Mouse (Mus musculus): ENCODE data around the gene Usp37. TPM values are rescaled to one million over a fixed set of nuclear protein-coding genes. Genes with fewer than 3 reads are reported as not detected.

Gene Usp37
- polyA plus RNA-seq, 1 experiment from 2014 or later = 20.9 TPM

DNA sequence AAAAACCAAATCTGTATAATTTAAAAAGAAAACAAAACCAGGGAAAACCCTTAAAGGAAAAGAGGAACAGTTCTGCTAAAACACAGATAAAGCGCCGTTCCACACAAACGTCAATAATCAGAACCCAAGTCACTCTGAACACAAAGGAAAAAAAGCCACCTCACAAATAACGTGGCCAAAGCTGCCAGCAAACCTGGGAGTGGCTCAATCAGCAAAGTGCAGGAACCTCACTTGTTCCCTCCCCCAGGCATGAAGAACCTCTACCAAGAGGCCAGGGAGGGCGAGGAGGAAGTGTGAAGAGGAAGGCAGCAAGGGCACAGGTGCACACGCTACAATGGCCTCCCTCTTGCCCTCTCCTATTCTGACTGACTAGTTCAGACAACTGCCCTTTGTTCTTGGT lies 108.5 kb downstream of the Usp37 start:
- Histone ChIP-seq H3K4me1 (ENCODE audit: control insufficient read depth, insufficient read depth, low read length) (peaks cover 11% of the 10 kb centered on the region), H3K4me2 (ENCODE audit: low read depth, low read length) (no peak overlapping the region), H3K4me3 (ENCODE audit: low read length) (no peak overlapping the region), H3K9me3 (ENCODE audit: control insufficient read depth, low read length) (no peaks in the 10 kb centered on the region), H3K27me3 (replicated peaks; ENCODE audit: control insufficient read depth, insufficient read depth, low read length) (no peaks in the 10 kb centered on the region), H3K36me3 (ENCODE audit: control insufficient read depth, insufficient read depth, low read length) (peaks cover 8% of the 10 kb centered on the region), H3K27ac (ENCODE audit: low read length) (peak overlapping the region; percentile 60), H3K9ac (ENCODE audit: low read depth, low read length) (no peak overlapping the region)
- ATAC-seq = peak; percentile 78
- WGBS = 62% methylated on average over 6 of the region's 6 CpGs

DNA sequence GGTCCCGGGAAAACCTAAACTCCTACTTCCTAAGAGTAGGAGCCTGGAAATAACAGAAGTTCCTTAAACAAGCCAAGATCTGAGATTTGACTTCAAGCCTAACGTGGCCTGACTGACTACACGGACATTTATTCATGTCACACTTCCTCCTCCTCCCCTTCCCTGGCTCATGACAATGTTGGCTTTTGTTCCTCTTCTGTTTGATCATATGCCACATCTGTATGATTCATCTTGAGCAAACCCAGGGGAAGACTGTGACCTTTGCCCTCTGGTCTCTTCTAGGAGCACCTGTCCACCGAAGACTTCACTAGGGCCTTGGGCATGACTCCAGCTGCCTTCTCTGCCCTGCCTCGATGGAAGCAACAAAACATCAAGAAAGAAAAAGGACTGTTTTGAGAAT lies 109.5 kb downstream of the Usp37 start:
- peak; percentile 60 for ATAC-seq
- H3K27ac ChIP-seq (ENCODE audit: low read length) = peak overlapping the region; percentile 81

DNA sequence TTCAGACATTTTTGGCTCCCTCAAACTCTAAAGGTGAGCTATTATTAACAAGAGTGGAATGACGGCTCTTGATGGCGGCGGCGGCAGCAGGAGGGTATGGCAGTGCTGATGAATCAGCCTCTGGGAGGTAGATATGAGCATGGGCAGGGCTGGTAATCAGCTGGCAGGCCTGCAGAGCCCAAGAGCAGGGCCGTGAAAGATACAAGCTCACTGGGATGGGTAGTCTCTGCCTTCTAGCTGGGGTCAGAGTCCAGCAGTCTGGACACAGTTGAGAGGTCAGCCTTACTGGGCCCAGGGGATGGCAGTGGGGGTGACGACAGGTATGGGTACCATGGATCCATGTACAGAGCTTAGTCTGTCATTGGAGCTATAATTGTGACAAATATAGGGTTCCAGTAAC lies 110.9 kb downstream of the Usp37 start:
- no peak overlapping the region for H3K9ac ChIP-seq (ENCODE audit: low read depth, low read length)
- no peak overlapping the region for H3K4me2 ChIP-seq (ENCODE audit: low read depth, low read length)
- WGBS = 71% methylated on average over 6 of the region's 6 CpGs
- H3K36me3 ChIP-seq (ENCODE audit: control insufficient read depth, insufficient read depth, low read length) = peaks cover 3% of the 10 kb centered on the region; the same call in 1 of the 2 replicates
- peak; percentile 21; the same call in 1 of the 2 replicates for ATAC-seq
- peaks cover 8% of the 10 kb centered on the region for H3K4me1 ChIP-seq (ENCODE audit: control insufficient read depth, insufficient read depth, low read length)
- no peak overlapping the region for H3K4me3 ChIP-seq (ENCODE audit: low read length)
- no peaks in the 10 kb centered on the region for H3K27me3 ChIP-seq (replicated peaks; ENCODE audit: control insufficient read depth, insufficient read depth, low read length)
- peak overlapping the region; percentile 54 for H3K27ac ChIP-seq (ENCODE audit: low read length)
- H3K9me3 ChIP-seq (ENCODE audit: control insufficient read depth, low read length) = no peaks in the 10 kb centered on the region

More for the DNA sequence above, 109.5 kb downstream of the Usp37 start:
- Histone ChIP-seq H3K27me3 (replicated peaks; ENCODE audit: control insufficient read depth, insufficient read depth, low read length) (no peaks in the 10 kb centered on the region), H3K4me2 (ENCODE audit: low read depth, low read length) (no peak overlapping the region), H3K9ac (ENCODE audit: low read depth, low read length) (no peak overlapping the region), H3K4me3 (ENCODE audit: low read length) (no peak overlapping the region), H3K36me3 (ENCODE audit: control insufficient read depth, insufficient read depth, low read length) (peaks cover 5% of the 10 kb centered on the region), H3K9me3 (ENCODE audit: control insufficient read depth, low read length) (no peaks in the 10 kb centered on the region), H3K4me1 (ENCODE audit: control insufficient read depth, insufficient read depth, low read length) (peaks cover 11% of the 10 kb centered on the region)
- WGBS = 37% methylated on average over 5 of the region's 5 CpGs

DNA sequence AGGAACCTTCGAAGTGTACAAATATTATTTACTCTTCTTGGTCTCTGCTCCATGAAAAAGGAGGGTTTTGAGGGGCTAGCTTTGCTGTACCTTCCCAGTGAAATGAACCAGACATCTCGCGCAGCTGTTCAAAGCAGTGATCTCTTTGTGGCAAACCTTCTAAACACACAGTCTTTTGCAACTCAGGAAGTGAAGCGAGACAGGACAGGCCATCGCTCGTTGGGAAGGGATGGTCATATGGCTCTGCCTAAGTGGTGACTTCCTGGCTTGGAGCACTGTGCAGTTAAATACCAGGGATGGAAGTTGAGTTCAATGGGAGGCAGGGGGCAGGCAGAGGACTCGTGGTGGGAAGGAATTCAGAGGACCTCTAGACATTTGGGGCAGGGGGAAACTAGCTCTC lies 118.2 kb downstream of the Usp37 start:
- Histone ChIP-seq H3K4me1 (ENCODE audit: control insufficient read depth, insufficient read depth, low read length) (no peaks in the 10 kb centered on the region), H3K36me3 (ENCODE audit: control insufficient read depth, insufficient read depth, low read length) (peaks cover 9% of the 10 kb centered on the region; the same call in 1 of the 2 replicates), H3K27me3 (replicated peaks; ENCODE audit: control insufficient read depth, insufficient read depth, low read length) (no peaks in the 10 kb centered on the region), H3K9me3 (ENCODE audit: control insufficient read depth, low read length) (no peaks in the 10 kb centered on the region), H3K4me2 (ENCODE audit: low read depth, low read length) (no peak overlapping the region), H3K4me3 (ENCODE audit: low read length) (no peak overlapping the region), H3K9ac (ENCODE audit: low read depth, low read length) (no peak overlapping the region), H3K27ac (ENCODE audit: low read length) (peak overlapping the region; percentile 24; the same call in 1 of the 2 replicates)
- ATAC-seq = no peak
- WGBS = 52% methylated on average over 7 of the region's 7 CpGs

DNA sequence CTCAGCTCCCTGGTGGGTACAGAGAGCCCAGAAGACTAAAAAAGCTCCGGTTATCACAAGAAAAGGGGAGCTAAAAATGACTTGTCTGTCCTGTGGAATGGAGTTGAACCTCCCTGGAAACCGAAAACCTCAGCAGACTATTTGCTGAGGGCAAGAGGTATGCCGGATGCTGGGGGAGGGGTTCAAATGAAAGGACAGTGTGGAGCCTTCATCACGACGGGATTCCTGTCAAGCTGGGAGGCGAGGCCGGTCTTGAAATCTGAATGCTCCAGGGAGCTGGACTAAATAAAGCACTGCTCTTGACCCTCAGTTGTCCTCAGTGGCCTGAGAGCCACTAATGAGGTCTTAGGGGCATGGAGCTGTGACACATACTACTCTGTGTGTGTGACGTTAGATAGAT lies 120.9 kb downstream of the Usp37 start:
- Histone ChIP-seq H3K4me1 (ENCODE audit: control insufficient read depth, insufficient read depth, low read length) (no peaks in the 10 kb centered on the region; the same call in 1 of the 2 replicates), H3K9ac (ENCODE audit: low read depth, low read length) (no peak overlapping the region), H3K4me3 (ENCODE audit: low read length) (no peak overlapping the region), H3K27ac (ENCODE audit: low read length) (no peak overlapping the region), H3K9me3 (ENCODE audit: control insufficient read depth, low read length) (no peaks in the 10 kb centered on the region), H3K27me3 (replicated peaks; ENCODE audit: control insufficient read depth, insufficient read depth, low read length) (no peaks in the 10 kb centered on the region), H3K36me3 (ENCODE audit: control insufficient read depth, insufficient read depth, low read length) (0 out of 2 replicates have a peak, but pooled peaks cover 9% of the 10 kb centered on the region), H3K4me2 (ENCODE audit: low read depth, low read length) (no peak overlapping the region)
- no peak for ATAC-seq
- WGBS = 40% methylated on average over 8 of the region's 8 CpGs

DNA sequence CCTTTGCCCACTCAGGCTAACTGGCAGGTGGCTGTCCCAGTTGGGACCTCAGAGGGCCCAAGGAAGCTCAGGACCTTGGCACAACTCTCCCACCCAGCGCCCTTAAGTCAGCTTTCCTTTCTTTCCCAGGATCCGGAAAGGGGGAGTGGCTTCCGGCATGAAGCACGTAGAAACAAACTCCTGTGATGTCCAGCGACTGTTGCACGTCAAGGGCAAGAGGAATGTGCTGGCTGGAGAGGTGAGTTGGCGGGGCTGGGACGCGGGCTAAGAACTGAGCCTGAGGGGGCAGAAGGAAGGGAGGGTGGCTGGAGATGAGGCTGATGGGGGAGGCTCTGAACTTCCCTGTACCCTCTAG lies 124.7 kb downstream of the Usp37 start:
- Histone ChIP-seq H3K4me3 (ENCODE audit: low read length) (no peak overlapping the region), H3K9me3 (ENCODE audit: control insufficient read depth, low read length) (no peaks in the 10 kb centered on the region), H3K36me3 (ENCODE audit: control insufficient read depth, insufficient read depth, low read length) (0 out of 2 replicates have a peak, but pooled peaks cover 4% of the 10 kb centered on the region), H3K9ac (ENCODE audit: low read depth, low read length) (no peak overlapping the region), H3K4me2 (ENCODE audit: low read depth, low read length) (no peak overlapping the region), H3K27ac (ENCODE audit: low read length) (no peak overlapping the region), H3K27me3 (replicated peaks; ENCODE audit: control insufficient read depth, insufficient read depth, low read length) (no peaks in the 10 kb centered on the region), H3K4me1 (ENCODE audit: control insufficient read depth, insufficient read depth, low read length) (peaks cover 6% of the 10 kb centered on the region)
- no peak for ATAC-seq
- 60% methylated on average over 9 of the region's 9 CpGs for WGBS

DNA sequence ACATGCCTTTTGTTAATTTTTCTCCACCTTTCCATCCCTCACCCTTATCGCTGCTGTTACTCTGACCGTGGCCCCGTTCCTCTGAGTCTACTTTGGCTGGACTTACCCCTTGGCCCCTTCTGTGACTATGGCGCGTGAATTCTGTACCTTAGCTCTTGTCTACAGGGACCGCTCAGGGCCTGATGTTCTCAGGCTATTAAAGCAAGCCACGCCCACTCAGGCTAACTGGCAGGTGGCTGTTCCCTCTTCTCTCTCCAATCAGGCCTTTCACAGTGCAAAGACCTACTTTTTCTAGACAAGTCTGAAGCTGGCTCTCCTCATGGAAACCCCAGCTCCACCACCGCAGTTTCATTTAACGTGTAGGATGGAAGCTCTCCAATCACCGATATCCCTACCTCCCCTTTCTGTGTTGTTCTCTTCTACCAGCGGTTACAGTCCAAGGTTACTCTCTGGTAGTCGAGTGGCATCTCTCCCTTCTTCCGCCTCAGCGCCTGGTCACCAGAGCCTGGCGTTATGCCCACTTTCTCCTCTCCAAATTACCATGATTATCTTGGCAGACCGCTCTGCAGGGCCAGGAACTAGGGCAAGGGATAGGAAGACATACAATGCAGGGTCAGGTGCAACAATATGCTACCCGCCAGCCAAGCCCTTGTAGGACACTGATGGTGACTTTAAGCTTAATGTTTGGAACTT lies 125.2 kb downstream of the Usp37 start:
- Histone ChIP-seq H3K4me2 (ENCODE audit: low read depth, low read length) (no peak overlapping the region), H3K9me3 (ENCODE audit: control insufficient read depth, low read length) (no peaks in the 10 kb centered on the region), H3K27me3 (replicated peaks; ENCODE audit: control insufficient read depth, insufficient read depth, low read length) (no peaks in the 10 kb centered on the region), H3K4me3 (ENCODE audit: low read length) (no peak overlapping the region), H3K27ac (ENCODE audit: low read length) (no peak overlapping the region), H3K9ac (ENCODE audit: low read depth, low read length) (no peak overlapping the region), H3K36me3 (ENCODE audit: control insufficient read depth, insufficient read depth, low read length) (0 out of 2 replicates have a peak, but pooled peaks cover 4% of the 10 kb centered on the region), H3K4me1 (ENCODE audit: control insufficient read depth, insufficient read depth, low read length) (peaks cover 11% of the 10 kb centered on the region)
- ATAC-seq = peak; percentile 57
- WGBS = 71% methylated on average over 17 of the region's 17 CpGs

DNA sequence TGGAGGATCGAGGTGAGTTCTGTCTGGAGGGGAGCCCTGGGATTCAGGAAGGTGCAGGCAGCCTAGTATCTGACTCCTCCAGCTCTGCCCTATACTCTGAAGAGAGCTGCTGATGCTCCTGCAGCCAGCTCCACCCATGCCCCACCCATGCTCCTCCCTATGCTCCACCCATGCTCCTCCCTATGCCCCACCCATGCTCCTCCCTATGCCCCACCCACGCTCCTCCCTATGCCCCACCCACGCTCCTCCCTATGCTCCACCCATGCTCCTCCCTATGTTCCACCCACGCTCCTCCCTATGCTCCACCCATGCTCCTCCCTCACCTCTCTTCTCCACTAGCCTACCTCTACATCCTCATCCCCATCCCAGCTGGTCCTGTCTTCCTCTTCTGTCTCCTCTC lies 128.9 kb downstream of the Usp37 start:
- Histone ChIP-seq H3K9ac (ENCODE audit: low read depth, low read length) (no peak overlapping the region), H3K4me2 (ENCODE audit: low read depth, low read length) (no peak overlapping the region), H3K36me3 (ENCODE audit: control insufficient read depth, insufficient read depth, low read length) (no peaks in the 10 kb centered on the region), H3K4me1 (ENCODE audit: control insufficient read depth, insufficient read depth, low read length) (peaks cover 21% of the 10 kb centered on the region), H3K4me3 (ENCODE audit: low read length) (no peak overlapping the region), H3K27ac (ENCODE audit: low read length) (no peak overlapping the region), H3K9me3 (ENCODE audit: control insufficient read depth, low read length) (no peaks in the 10 kb centered on the region), H3K27me3 (replicated peaks; ENCODE audit: control insufficient read depth, insufficient read depth, low read length) (no peaks in the 10 kb centered on the region)
- ATAC-seq = peak; percentile 58
- WGBS = 46% methylated on average over 4 of the region's 4 CpGs

DNA sequence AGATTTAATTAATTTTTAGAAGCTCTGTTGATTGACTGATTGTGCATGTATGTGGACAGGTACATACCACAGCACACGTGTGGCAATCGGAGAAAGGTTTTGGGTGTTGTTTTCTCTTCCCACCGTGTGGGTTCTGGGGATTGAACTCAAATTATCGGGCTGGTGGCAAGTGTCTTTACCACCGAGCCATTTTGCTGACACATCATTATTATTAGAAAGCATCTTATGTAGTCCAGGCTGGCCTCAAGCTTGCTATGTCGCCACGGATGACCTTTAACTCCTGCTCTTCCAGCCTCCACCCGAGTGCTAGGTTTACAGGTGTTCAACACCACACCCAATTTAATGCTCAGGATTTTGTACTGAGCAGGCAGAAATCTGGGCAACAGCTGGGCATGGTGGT lies 131.4 kb downstream of the Usp37 start:
- H3K4me1 ChIP-seq (ENCODE audit: control insufficient read depth, insufficient read depth, low read length) = peaks cover 21% of the 10 kb centered on the region
- H3K27ac ChIP-seq (ENCODE audit: low read length) = no peak overlapping the region
- no peaks in the 10 kb centered on the region for H3K27me3 ChIP-seq (replicated peaks; ENCODE audit: control insufficient read depth, insufficient read depth, low read length)
- H3K9me3 ChIP-seq (ENCODE audit: control insufficient read depth, low read length) = no peaks in the 10 kb centered on the region
- H3K4me2 ChIP-seq (ENCODE audit: low read depth, low read length) = peak overlapping the region; percentile 51
- H3K4me3 ChIP-seq (ENCODE audit: low read length) = peak overlapping the region; percentile 47; the same call in 1 of the 2 replicates
- no peak for ATAC-seq
- WGBS = 72% methylated on average over 8 of the region's 8 CpGs
- H3K9ac ChIP-seq (ENCODE audit: low read depth, low read length) = peak overlapping the region; percentile 24; the same call in 1 of the 2 replicates
- H3K36me3 ChIP-seq (ENCODE audit: control insufficient read depth, insufficient read depth, low read length) = no peaks in the 10 kb centered on the region

Data from intestine, embryonic 16.5 days (tissue).